Mouse (Mus musculus): ENCODE measurements around the gene Cops6.
A peak's percentile ranks its signal among the peaks of the same experiment; 100 is the strongest.

Gene Cops6

GRCm38 (mm10) chr5:138187661-138188306, 26.9 kb downstream of the Cops6 start:
- DNase-seq = peak; percentile 75 to 77

- DNase-seq = peak; percentile 87
Measured at GRCm38 (mm10) chr5:138193771-138194727, 33.2 kb downstream of the Cops6 start, which contains the start of gene Mblac1. Gene Mblac1 (plus strand): TSS chr5:138194314.

GRCm38 (mm10) chr5:138194755-138195345, 34.0 kb downstream of the Cops6 start:
- DNase-seq = peak in 1 of 2 experiments; percentile 30

GRCm38 (mm10) chr5:138195463-138195862, 34.6 kb downstream of the Cops6 start:
- DNase-seq = no peak

- DNase-seq = no peak
Measured at GRCm38 (mm10) chr5:138199576-138199975, 38.7 kb downstream of the Cops6 start.

GRCm38 (mm10) chr5:138202086-138202485, 41.2 kb downstream of the Cops6 start:
- no peak for DNase-seq

- no peak for DNase-seq
Measured at GRCm38 (mm10) chr5:138207253-138207652, 46.4 kb downstream of the Cops6 start.

GRCm38 (mm10) chr5:138207873-138208272, 47.0 kb downstream of the Cops6 start:
- DNase-seq = no peak
